Mouse (Mus musculus) granulocyte monocyte progenitor cell, adult 5-6 weeks (primary cell): Measurements from ENCODE around the gene P2rx6. TPM values are rescaled to one million over a fixed set of nuclear protein-coding genes. Genes with fewer than 3 reads are reported as not detected.
"Not testable (repeated sequence)": the region's sequence is repeated elsewhere in the genome, so short reads cannot be mapped to it uniquely, and the experiment has no call there.

Experiments
- ATAC-seq: replicated peaks from 2 replicates; pipeline ENCODE4 v1.8.0; 2016; ENCODE audit warnings: mild to moderate bottlenecking, moderate TSS enrichment, inconsistent platforms; ENCODE audit not compliant: poor library complexity, severe bottlenecking
- total RNA-seq, 2 experiments: library from RNA; stranded (forward) in 1 of 2; stranded (reverse) in 1 of 2; fragments of 200-712, 200-1000 nt in 1 of 2; fragments of >200 nt in 1 of 2; fragmentation: Nextera tagmentation in 1 of 2; gene quantifications; 2 replicates each; pipeline ENCODE4 v1.2.3; 2014 to 2017

Gene P2rx6
- total RNA-seq (2014; fragmentation: Nextera tagmentation) = not detected in 2 replicates
- total RNA-seq (2017) = not detected in 2 replicates

DNA sequence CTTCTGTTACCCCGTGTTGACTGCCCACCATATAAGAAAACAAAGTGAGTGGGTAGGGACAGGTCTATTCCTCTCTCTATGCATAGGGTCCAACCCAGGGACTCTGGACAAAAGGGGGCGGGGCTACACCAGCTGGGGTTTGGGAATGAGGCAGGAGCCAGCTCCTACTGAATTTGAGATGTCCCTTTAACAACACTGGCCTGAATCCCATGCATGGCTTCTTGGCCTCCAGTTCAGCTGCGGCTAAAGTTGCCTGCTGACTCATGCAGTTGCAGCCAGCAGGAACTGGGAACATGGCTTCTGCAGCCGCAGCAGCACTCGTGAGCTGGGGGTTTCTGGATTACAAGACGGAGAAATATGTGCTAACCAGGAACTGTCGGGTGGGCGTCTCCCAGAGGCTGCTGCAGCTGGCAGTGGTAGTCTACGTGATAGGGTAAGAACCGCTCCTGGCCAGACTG is at the start of gene P2rx6:
Gene P2rx6, plus strand, starts transcription at position 135 of the 458 bp plus-strand sequence.
- peak; percentile 74 for ATAC-seq

DNA sequence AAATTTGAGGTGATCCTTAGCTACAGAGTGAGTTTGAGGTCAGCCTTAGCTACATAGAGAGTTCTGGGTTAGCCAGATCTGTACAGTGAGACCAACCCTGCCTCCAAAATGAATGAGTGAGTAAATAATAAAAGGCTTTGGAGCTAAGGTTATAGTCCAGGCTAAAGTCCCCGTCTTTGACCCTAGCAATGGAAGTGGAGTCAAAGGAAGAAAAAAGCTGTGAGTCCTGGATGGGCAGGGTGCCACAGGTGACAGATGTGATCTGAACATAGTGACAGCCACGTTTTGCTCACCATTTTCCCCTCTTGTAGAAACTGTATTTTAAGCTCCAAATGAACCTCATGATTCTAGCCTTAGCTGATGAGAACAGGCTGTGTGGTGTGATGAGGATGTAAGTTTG is 42.8 kb upstream of the P2rx6 start:
- no peak for ATAC-seq

DNA sequence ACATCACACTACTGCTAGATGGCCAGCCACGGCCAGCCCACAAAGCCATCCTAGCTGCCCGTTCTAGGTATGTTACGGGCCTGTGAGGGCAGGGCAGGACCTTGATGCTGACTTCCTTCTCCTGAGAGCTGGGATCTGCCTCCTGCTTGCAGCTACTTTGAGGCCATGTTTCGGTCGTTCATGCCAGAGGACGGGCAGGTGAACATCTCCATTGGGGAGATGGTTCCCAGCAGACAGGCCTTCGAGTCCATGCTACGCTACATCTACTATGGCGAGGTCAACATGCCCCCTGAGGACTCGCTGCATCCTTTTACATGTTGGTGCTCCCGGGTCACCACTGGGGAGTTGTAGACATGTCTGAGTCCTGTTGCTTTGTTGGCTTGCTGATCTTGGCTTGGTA is 37.5 kb upstream of the P2rx6 start:
- ATAC-seq = no peak

DNA sequence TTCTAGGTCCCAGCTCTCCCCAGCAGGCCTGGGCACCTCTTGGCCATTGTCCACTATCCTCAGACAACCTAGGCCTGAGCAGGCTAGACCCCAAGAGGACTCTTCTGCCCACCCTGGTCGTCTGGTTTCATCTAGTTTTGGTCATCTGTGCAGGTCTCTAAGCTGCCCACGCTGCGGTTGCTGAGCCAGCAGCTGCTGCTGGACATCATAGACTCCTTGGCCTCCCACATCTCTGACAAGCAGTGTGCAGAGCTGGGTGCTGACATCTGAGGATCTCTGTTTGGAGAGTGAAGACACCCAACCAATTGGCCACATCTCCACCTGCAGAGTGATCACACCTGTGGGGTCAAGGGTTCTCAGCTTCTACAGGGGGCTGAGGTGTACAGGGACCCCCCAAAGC is 36.2 kb upstream of the P2rx6 start:
- ATAC-seq = no peak

DNA sequence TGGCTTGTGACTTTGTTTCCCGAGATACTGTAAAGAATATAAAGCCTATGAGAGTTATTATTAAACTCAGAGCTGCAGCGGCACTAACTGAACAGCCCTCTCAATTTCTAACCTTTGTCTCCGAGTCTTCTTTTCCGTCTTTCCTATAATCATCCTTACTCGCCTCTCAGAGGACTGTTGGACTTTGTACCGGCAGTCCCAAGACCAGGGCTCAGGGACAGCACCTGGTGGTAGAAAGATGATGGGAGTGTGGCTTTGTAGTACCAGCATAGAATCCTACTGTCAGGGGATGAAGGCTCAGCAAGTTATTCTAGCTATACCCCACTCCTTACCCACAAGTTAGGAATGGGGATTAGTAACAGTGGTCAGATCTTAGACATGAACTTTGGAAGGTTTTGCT is 35.5 kb upstream of the P2rx6 start:
- ATAC-seq = no peak

DNA sequence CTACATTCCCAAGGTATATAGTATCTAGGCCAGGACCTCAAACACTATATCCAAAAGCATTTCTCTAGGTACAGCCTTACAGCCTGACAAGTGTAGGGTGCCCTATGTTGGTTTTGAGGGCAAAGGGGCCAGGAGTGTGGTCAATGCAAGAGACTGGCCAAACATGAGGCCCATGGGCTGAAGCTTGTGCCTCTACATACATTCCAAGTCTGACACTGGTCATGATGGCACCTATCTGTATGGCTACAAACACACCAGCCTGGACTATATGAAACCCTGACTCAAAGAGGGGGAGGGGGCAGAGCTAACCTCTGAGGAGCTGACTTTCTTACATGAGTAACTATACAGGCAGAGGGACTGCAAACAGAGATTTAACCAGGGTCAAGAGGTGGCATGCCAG is 34.1 kb upstream of the P2rx6 start:
- no peak for ATAC-seq

DNA sequence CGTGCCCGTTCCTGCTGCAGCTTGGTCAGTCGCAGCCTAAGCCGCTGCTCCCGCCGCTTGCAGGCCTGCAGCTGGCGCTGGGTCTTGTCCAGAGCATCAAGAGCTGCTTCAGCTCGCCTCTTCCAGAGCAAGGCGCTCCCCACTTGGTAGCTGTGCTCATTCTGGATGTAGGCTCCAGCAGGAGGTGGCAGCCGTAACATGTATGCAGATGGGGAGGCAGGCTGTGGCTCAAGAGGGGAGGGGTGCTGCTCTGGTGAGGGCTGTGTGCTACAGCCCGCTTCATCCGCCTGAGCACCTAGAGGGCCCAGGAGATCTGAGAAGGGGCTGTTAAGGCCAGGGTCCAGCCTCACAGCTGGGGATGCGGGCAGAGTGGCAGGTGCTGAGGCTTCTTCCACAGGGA is 33.4 kb upstream of the P2rx6 start:
- no peak for ATAC-seq

DNA sequence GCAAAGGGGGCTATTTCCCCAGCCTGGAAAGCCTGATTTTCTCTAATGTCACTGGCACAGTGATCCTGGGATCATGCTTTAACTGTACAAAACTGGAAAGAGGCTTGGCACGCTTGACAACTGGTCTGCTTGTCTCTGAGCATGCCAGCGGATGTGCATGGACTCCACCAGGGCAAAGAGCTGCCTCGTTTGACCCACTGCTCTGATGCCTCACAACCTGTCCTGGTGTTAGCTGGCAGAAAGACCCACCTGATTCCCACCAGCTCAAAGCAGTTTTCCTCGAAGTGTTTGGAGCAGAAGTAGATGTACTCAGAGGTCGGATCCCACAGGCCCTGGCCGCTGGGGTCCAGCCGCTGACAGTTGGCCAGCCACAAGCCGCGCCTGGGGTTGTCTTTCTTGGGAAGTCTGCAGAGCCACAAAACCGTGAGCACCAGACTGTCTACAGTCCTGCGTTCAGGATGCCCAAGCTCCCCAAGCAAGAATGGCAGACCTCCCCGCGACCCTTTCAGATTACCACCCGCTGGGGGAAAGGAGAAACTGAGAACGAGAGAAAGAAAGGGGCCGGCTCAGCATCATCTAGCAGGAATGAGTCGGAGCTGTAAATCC is 31.6 kb upstream of the P2rx6 start:
- ATAC-seq = no peak

DNA sequence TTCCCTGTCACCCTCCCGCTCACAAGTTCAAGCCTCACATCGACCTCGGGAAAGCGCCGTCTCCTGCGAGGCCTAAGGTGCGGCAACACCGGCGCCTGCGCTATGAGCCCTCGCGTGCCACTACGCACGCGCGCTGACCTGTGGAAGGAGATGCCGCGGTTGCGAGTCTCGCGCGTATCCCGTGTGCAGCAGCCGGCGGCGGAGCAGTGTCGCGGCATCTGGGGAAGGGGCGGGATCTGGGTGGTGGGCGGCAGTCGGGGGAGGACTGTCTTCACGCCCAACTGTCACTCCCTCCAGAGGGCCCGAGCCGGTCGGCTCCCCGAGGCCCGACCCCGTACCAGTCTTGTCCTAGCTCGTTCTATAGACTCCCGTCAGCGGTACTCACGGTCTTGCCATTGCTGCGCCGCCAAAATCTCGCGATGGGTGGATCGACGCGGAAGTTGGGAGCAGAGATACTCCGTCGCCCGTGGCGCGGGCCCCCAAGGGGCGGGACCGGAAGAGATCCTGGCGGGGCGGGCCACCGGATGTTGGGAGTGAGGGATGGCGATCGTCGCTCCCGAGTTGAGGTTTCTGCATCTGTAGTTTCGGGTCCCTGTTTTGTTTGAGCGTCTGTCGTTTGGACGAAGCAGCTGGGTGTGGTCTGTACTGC is 30.9 kb upstream of the P2rx6 start, which contains the start of gene Thap7:
Gene Thap7, minus strand, starts transcription at position 497 of the 649 bp plus-strand sequence.
- peak; percentile 91 for ATAC-seq

DNA sequence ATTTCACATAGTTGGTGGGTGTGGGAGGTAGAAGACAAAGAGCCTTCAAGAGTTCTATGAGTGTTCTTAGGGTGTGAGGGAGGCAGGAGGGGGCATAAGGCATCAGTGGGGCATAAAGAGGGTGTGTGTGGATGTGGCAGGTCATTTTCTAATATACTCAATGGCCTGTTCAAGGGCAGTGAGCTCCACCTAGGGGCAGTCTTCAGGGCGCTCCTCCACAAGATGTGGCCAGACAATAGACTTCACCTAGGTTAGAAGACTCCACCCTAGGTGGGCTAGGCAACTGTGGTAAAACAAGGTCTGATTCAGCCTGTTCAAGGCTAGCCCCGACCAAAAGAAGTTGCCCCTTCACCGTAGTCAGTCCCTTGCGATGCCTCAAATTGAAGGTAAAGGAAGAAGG is 29.4 kb upstream of the P2rx6 start:
- ATAC-seq = 0 out of 2 replicates have a peak, but pooled peaks have one; percentile 12

DNA sequence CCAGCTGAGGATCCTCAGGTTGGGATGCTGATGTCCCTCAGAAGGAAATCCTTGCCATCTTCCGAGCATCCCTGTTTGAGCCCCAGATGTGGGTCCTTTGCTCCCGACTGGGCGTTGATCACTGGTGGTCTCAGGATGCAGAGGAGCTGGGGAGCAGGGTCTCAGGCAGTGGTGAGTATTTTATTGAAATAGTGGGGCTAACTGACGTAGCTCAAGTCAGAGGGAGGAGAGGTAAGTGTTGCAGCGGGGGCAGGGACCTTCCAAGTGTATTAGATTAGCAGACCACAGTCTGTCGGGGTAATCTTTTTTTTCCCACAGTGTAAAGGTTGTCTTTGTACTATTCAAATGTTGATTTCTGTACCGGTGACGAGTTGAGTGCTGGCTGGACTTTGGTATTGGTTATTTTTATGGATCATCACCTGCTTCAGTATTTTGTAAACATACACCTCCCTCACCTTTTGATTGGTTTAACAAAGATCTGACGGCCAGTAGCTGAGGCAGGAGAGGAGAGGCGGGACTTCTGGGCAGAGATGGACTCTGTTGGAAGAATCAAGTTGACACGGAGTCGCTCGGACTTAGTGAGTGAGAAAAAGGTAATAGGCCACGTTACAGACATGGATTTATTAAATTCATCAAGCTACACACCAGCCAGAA is 28.9 kb upstream of the P2rx6 start:
- no peak for ATAC-seq

DNA sequence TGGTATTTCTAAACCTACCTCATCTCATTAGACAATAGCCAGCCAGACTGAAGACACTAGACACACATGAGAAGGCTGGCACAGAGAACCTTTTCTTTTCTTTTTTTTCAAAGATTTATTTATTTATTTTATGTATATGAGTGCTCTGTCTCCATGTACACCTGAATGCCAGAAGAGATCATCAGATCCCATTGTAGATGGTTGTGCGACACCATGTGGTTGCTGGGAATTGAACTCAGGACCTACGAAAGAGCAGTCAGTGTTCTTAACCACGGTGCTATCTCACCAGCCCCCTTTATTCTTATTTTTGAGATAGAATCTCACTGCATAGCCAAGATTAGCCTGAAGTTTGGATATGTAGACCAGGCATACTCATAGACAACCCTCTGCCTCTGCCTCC is 25.1 kb upstream of the P2rx6 start:
- no peak for ATAC-seq

DNA sequence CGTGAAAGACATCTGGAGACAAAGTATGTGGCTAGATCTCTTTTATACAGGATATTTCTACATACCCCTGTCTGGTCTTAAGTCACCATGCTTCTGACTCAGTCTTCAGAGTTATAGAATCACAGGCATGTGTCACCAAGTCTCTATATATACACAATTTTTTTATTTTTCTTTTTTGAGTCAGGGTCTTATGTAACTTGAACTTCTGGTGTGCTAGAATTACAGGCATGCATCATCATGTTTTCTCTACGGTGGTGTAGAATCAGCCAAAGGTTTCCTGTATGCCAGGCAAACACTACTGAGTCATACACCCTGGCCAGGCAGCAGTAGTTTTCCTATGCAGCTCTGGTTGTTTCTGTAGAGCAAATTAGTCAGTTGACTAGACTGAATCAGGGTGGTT is 19.1 kb upstream of the P2rx6 start:
- no peak for ATAC-seq

DNA sequence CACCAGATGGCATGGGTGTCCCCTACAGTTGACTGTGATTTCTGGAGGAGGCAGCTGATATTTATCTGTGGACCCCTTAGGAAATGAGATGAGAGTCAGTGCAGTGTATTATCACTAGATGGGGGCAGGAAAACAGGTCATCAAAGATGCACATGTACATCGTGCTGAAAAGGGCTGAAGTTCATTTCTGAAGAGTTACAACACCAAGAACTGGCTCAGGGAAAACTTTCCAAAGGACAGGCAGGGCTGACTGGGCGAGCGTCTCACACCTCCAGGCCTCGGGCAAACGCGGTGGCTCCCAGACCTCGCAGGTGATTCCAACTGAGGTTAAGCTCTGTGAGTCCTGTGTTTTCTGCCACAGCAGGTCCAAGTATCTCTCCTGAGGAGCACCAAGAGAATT is 8.8 kb upstream of the P2rx6 start:
- ATAC-seq = no peak

DNA sequence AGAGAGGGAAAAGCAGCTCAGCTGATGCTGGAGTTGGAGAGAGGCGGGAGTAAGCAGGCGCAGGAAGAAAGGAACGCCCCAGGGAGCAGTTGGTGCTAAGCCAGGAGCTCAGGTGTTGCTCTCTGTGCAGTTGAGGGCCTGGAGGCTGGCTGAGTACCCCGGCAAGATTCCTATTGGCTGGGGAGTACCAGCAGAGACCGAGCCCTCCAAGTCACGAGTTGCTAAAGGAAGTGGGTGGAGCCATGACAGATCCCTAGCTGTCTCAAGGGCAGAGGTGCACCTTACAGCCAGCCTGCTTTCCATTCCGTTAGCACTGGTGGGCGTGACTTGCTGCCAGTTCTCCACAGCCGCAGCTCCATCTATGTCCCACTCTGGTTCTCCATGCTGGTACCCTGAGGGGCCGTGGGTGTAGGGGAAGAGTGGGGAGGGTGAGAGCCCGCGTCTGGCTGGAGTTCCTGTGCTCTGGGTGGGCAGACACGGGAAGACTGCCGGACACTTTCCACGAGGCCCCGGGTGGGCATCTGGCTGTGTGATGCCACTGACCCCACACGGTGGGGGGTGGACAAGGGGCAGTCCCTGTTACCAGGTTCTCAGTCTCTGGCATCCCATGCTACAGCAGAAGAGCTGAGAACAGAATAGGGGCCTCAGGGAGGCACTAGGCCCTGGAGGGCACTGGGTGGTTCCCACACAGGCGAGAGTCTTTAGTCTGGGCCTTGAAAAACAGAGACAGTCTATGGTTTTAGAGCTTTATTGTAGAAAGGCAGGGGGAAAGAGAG is 7.6 kb upstream of the P2rx6 start:
- peak; percentile 84 for ATAC-seq

DNA sequence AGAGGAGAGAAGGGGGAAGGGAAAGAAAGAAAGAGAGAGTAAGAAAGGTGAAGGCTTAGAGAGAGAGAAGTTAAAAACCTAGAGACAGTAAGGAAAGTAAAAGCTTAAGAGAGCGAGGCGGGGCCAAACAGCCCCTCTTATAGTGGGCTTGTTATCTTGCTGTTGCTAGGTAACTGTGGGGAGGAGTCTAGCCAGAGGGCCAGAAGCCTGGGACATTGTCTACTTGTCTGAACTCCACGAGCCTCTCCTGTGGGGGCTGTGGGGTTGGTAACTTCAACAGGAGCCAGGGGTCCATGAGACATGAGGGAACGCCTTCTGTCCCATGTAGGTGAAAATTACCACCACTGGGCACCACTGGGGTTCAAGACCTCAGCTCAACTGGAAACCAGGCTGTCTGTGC is 7.0 kb upstream of the P2rx6 start:
- not testable (repeated sequence) for ATAC-seq

DNA sequence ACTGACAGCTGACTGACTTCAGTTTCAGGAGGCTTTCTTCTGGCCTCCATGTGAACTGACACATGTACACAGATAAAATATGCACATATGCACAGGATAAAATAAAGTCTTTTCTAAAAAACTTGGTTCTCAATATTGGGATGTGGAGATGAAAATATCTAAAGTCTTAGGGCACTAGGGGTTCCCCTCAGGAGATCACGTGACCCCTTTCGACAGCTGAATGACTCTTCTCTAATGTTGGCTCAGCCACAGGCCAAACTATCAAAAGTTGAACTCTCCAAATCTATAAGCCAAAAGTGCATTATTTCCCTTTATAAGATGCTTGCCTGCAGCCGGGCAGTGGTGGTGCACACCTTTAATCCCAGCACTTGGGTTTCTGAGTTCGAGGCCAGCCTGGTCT is 5.5 kb upstream of the P2rx6 start:
- ATAC-seq = no peak

DNA sequence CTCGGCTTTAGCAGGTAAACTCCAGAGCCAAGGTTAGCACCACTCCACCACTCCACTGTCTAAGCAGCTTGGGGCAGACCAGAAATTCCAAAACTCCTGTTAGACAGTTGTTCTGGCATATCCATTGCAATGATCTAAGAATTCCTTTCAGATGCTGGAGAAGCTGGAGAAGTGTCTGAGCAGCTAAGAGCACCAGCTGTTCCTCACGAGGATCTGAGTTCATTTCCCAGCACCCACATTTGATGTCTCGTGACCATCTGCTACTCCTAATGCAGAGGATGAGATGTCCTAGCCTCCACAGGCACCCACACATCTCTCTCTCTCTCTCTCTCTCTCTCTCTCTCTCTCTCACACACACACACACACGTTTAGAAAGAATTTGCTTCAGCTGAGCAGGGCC is 4.8 kb upstream of the P2rx6 start:
- ATAC-seq = no peak

DNA sequence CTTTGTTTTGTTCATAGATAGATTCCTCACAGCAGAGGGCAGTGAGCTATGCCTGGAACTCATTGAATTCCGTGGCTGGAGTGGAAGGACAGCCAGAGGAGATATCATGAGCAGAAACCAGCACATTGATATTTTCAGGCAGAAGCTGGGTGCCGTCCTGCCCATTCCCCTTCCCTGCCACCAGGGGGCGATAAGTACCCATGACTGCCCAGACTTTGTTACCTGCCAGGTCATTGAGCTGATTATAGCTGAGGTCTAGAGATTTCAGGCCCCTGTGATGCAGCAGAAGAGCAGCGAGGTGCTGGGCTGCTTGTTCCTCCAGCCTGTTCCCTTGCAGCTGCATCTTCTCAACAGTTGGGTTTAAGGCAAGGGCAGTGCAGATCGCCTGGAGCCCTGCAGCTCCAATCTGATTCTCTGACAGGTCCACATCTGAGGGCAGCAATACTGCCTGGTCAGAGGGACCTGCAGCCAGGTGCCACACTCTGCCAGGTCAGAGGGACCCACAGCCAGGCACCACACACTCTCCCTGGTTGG is 3.7 kb upstream of the P2rx6 start:
- peak; percentile 26 for ATAC-seq

DNA sequence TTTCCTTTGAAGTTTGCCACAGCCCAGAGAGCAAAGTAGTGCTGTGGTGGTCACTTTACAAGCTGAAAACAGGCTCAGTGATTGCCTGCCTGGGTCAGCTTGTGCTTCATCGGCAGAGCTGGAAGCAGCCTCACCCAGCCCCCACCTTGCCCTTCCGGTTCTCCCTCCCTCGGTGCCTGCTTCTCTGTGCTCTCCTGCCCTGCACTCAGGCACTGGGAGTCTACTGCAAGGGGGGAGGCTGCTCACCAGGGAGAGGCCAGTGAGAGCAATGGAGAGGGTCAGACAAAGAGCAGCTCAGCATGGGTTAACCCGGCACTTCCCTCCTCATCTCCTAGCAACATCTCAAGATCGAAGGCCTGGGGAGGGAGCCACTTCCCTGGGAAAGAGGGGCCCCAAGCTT is 2.9 kb upstream of the P2rx6 start:
- no peak for ATAC-seq
